Mouse (Mus musculus): Measurements from ENCODE around the gene Tle6.

DNA sequence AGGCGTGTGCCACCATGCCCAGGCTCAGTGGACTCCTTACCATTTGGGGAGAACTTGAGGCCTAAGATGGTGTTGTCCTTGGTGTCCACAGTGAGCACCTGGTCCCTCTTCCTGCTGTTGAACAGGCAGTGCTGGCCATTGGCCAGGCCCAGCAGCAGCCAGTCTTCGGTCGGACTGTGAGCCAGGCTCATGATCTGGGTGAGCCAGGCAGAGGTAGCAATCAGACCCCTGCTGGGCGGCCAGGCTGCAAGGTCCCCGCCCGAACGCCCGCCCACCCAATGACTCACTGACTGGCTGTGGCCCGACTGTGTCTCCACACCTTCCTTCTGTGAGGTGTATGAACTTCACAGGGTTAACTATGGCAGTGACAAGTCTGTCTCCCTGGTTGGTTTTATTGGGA is 9.0 kb downstream of the Tle6 start:
- no peak for TF ChIP-seq CTCF (IDR thresholded peaks at IDR 0.05; ENCODE audit: low read depth)
- TF ChIP-seq EP300 (optimal IDR thresholded peaks at IDR 0.05), result no peak

All from stomach, postnatal 0 days (tissue).